17 mouse cellular contexts compared by ENCODE assay signal in genomic region chr15:61139151-61139550, GRCm38 (mm10).
"Had no signal": no experiment of that assay in that cellular context is flagged by ENCODE, and none has a peak within 500 bp of the region (broad histone marks: within the 10 kb centered on the region; RNA-seq: fewer than 3 reads in every experiment).

No protein-coding gene starts in this region.

- H3K27ac ChIP-seq: limb, embryonic 13.5 days; liver, embryonic 15.5 days; midbrain, embryonic 13.5 days; neural tube, embryonic 15.5 days had no signal

- H3K4me2 ChIP-seq: limb, embryonic 13.5 days; liver, embryonic 11.5 days; liver, embryonic 15.5 days; midbrain, embryonic 13.5 days; neural tube, embryonic 15.5 days had no signal

- H3K4me3 ChIP-seq: limb, embryonic 13.5 days; liver, embryonic 15.5 days; midbrain, embryonic 13.5 days; neural tube, embryonic 15.5 days had no signal

- H3K27me3 ChIP-seq: limb, embryonic 13.5 days; liver, embryonic 15.5 days; midbrain, embryonic 13.5 days; neural tube, embryonic 15.5 days had no signal

- H3K4me1 ChIP-seq: limb, embryonic 13.5 days; liver, embryonic 15.5 days; midbrain, embryonic 13.5 days; neural tube, embryonic 15.5 days had no signal

- DNase-seq: kidney, adult 8-10 months; kidney, postnatal 36 days; layer of hippocampus, adult 9-11 months; layer of hippocampus, postnatal 36 days; lung, adult 2 months; lung, postnatal 36 days; retina, postnatal 1 day; right cerebral cortex, postnatal 4 days; spleen, adult 18-20 months; thymus, adult 18-20 months; thymus, postnatal 25 days had no signal

- ATAC-seq: lung, postnatal 0 days; midbrain, embryonic 13.5 days had no signal

- H3K36me3 ChIP-seq: limb, embryonic 13.5 days; liver, embryonic 15.5 days; midbrain, embryonic 13.5 days; neural tube, embryonic 15.5 days had no signal
